Mouse (Mus musculus) liver, embryonic 11.5 days (tissue): ENCODE results near the gene Slc44a5. TPM values are rescaled to one million over a fixed set of nuclear protein-coding genes. Genes with fewer than 3 reads are reported as not detected.

Experiments used
- ATAC-seq: fragments of 200-750 bp; cut with Nextera tagmentation; replicated peaks from 2 replicates; pipeline ENCODE4 v1.8.0; 2017; ENCODE audit warnings: moderate number of reproducible peaks, mild to moderate bottlenecking, moderate TSS enrichment, moderate library complexity; ENCODE audit not compliant: low FRiP score
- DNase-seq: peaks from one replicate; pipeline ENCODE4 v3.0.0-alpha.2; 2017; ENCODE audit warnings: low spot score
- H3K27ac ChIP-seq: fragments of 300-500 bp; sonication (generic); 2 replicates; pipeline ENCODE4 v1.5.1; 2014; ENCODE audit warnings: mild to moderate bottlenecking, low read depth, low read length, control low read depth
- H3K27me3 ChIP-seq: fragments of 300-500 bp; sonication (generic); replicated peaks from 2 replicates; pipeline ENCODE4 v1.6.1; 2014; ENCODE audit warnings: low read length, mixed read lengths; ENCODE audit not compliant: control insufficient read depth, insufficient read depth
- H3K36me3 ChIP-seq: fragments of 300-500 bp; sonication (generic); 2 replicates; pipeline ENCODE4 v1.6.1; 2014; ENCODE audit warnings: mild to moderate bottlenecking, low read length, moderate library complexity, mixed read lengths; ENCODE audit not compliant: control insufficient read depth, insufficient read depth
- H3K4me1 ChIP-seq: fragments of 300-500 bp; sonication (generic); replicated peaks from 2 replicates; pipeline ENCODE4 v1.6.1; 2014; ENCODE audit warnings: low read length, mixed read lengths; ENCODE audit not compliant: control insufficient read depth, insufficient read depth
- H3K4me2 ChIP-seq: fragments of 300-500 bp; sonication (generic); 2 replicates; pipeline ENCODE4 v1.6.1; 2014; ENCODE audit warnings: mild to moderate bottlenecking, control low read depth, moderate library complexity
- H3K4me3 ChIP-seq: fragments of 300-500 bp; sonication (generic); 2 replicates; pipeline ENCODE4 v1.5.1; 2014; ENCODE audit warnings: low read depth, low read length, control low read depth
- H3K9ac ChIP-seq: fragments of 300-500 bp; sonication (generic); 2 replicates; pipeline ENCODE4 v1.6.1; 2014; ENCODE audit warnings: low read depth, low read length, control low read depth
- H3K9me3 ChIP-seq: fragments of 300-500 bp; sonication (generic); 2 replicates; pipeline ENCODE4 v1.6.1; 2016; ENCODE audit warnings: low read length, inconsistent platforms, mixed read lengths; ENCODE audit not compliant: control insufficient read depth
- WGBS: fragments of 180-500 bp; shearing (Covaris S2); extraction: QIAGEN DNeasy Blood & Tissue Kit; methylation state at CpG from one replicate; pipeline ENCODE4 v1.1.7; 2014; 5-methylcytosine and 5-hydroxymethylcytosine counted together
- polyA plus RNA-seq: library from polyadenylated mRNA; unstranded; fragments of >200 nt; fragmentation: Nextera tagmentation; extraction: Ambion mirVana; gene quantifications from 2 replicates; pipeline ENCODE4 v1.2.1, GENCODE M21; 2014

Gene Slc44a5
- polyA plus RNA-seq, 1 experiment from 2014 or later, result 0.93 TPM

- 76% methylated on average over 9 of the region's 9 CpGs for WGBS
Measured at GRCm38 (mm10) chr3:153959731-153960207, 13.5 kb upstream of the Slc44a5 start.

DNA sequence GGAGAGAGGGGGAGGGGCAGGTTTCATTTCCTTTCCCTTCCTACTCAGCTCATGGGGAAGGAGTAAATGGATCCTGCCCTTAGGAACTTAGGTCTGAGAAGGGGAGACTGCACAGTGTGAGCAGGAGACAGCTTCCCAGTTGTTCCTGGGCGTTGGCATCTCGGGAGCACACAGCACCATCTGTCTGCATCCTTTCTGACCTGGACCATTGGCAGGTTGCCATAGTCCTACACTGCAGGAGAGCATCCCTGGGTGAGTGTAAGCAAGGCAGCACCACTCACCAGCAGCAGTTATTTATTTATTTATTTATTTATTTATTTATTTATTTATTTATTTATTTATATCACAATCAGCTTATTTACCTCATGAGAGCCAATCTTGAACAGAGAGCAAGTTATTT, 12.4 kb upstream of the Slc44a5 start:
- H3K4me2 ChIP-seq, result no peak overlapping the region
- no peak overlapping the region for H3K9ac ChIP-seq
- 84% methylated on average over 2 of the region's 2 CpGs for WGBS
- H3K9me3 ChIP-seq, result no peaks in the 10 kb centered on the region
- no peak overlapping the region for H3K4me3 ChIP-seq
- no peak overlapping the region for H3K27ac ChIP-seq
- H3K36me3 ChIP-seq, result no peaks in the 10 kb centered on the region
- DNase-seq (no peak), ATAC-seq (0 out of 2 replicates have a peak, but pooled peaks have one; percentile 18)
- no peaks in the 10 kb centered on the region for H3K4me1 ChIP-seq
- no peaks in the 10 kb centered on the region for H3K27me3 ChIP-seq

More at GRCm38 (mm10) chr3:153959731-153960207, 13.5 kb upstream of the Slc44a5 start:
- Histone ChIP-seq H3K9me3 (no peaks in the 10 kb centered on the region), H3K27me3 (no peaks in the 10 kb centered on the region), H3K9ac (no peak overlapping the region), H3K4me3 (no peak overlapping the region), H3K4me2 (no peak overlapping the region), H3K4me1 (no peaks in the 10 kb centered on the region), H3K36me3 (no peaks in the 10 kb centered on the region), H3K27ac (no peak overlapping the region)
- DNase-seq (no peak), ATAC-seq (no peak)

- 66% methylated on average over 6 of the region's 6 CpGs for WGBS
- H3K4me2 ChIP-seq, result no peak overlapping the region
- no peak for ATAC-seq
Measured at GRCm38 (mm10) chr3:153961632-153962389, 11.4 kb upstream of the Slc44a5 start.

DNA sequence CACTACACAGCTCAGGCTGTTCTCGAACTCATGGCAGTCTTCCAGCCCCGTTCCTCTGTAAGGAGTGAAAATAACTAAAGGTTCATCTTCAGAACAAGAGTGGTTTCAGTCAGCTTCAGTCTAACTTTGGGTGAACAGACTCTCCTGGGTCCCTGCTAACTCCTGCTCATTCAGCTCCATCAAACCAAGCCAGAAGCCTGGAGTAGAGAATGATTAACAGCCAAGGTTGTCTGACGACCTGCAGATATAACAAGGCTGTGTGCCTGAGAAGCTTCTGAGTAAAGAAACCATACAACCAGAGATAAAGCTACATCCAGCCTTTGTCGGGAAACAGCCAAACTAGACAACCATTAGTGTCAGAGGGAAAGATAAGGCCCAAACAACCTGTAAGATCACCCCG, 5.8 kb upstream of the Slc44a5 start:
- Histone ChIP-seq H3K27me3 (peaks cover 5% of the 10 kb centered on the region), H3K4me3 (no peak overlapping the region), H3K4me1 (no peaks in the 10 kb centered on the region), H3K9me3 (no peaks in the 10 kb centered on the region), H3K9ac (no peak overlapping the region), H3K4me2 (no peak overlapping the region), H3K36me3 (no peaks in the 10 kb centered on the region), H3K27ac (no peak overlapping the region)
- DNase-seq (no peak), ATAC-seq (no peak)
- 64% methylated on average over 5 of the region's 5 CpGs for WGBS

More at GRCm38 (mm10) chr3:153961632-153962389, 11.4 kb upstream of the Slc44a5 start:
- Histone ChIP-seq H3K36me3 (no peaks in the 10 kb centered on the region), H3K9ac (no peak overlapping the region), H3K27ac (no peak overlapping the region), H3K4me3 (no peak overlapping the region), H3K4me1 (no peaks in the 10 kb centered on the region), H3K27me3 (no peaks in the 10 kb centered on the region), H3K9me3 (no peaks in the 10 kb centered on the region)
- DNase-seq, result no peak

- no peak overlapping the region for H3K9ac ChIP-seq
- H3K4me2 ChIP-seq, result no peak overlapping the region
- DNase-seq (no peak), ATAC-seq (peak; percentile 49; the same call in 1 of the 2 replicates)
- H3K36me3 ChIP-seq, result no peaks in the 10 kb centered on the region
- no peaks in the 10 kb centered on the region for H3K9me3 ChIP-seq
- H3K27ac ChIP-seq, result no peak overlapping the region
- H3K27me3 ChIP-seq, result peaks cover 16% of the 10 kb centered on the region
- 0 out of 2 replicates have a peak, but pooled peaks cover 3% of the 10 kb centered on the region for H3K4me1 ChIP-seq
- WGBS, result 50% methylated on average over 4 of the region's 4 CpGs
- no peak overlapping the region for H3K4me3 ChIP-seq
Measured at GRCm38 (mm10) chr3:153968549-153968948, 4.7 kb upstream of the Slc44a5 start.

GRCm38 (mm10) chr3:153969451-153969850, 3.8 kb upstream of the Slc44a5 start:
- Histone ChIP-seq H3K4me1 (0 out of 2 replicates have a peak, but pooled peaks cover 3% of the 10 kb centered on the region), H3K9me3 (no peaks in the 10 kb centered on the region), H3K4me2 (no peak overlapping the region), H3K36me3 (no peaks in the 10 kb centered on the region), H3K27me3 (peaks cover 25% of the 10 kb centered on the region), H3K4me3 (no peak overlapping the region), H3K9ac (no peak overlapping the region), H3K27ac (no peak overlapping the region)
- WGBS, result 86% methylated on average over 4 of the region's 4 CpGs
- ATAC-seq, result no peak
- no peak for DNase-seq

- Histone ChIP-seq H3K9ac (0 out of 2 replicates have a peak overlapping the region, but pooled peaks have one; percentile 20), H3K36me3 (no peaks in the 10 kb centered on the region), H3K4me1 (0 out of 2 replicates have a peak, but pooled peaks cover 3% of the 10 kb centered on the region), H3K9me3 (no peaks in the 10 kb centered on the region), H3K27me3 (peaks cover 45% of the 10 kb centered on the region), H3K27ac (no peak overlapping the region), H3K4me3 (peak overlapping the region; percentile 45), H3K4me2 (peak overlapping the region; percentile 70)
- DNase-seq (no peak), ATAC-seq (no peak)
- WGBS, result 12% methylated on average over 21 of the region's 21 CpGs
Measured at GRCm38 (mm10) chr3:153973949-153974760, 919 bp downstream of the Slc44a5 start.

- H3K9ac ChIP-seq, result no peak overlapping the region
- H3K4me1 ChIP-seq, result 0 out of 2 replicates have a peak, but pooled peaks cover 3% of the 10 kb centered on the region
- ATAC-seq, result no peak
- H3K4me3 ChIP-seq, result no peak overlapping the region
- peaks cover 45% of the 10 kb centered on the region for H3K27me3 ChIP-seq
- H3K9me3 ChIP-seq, result no peaks in the 10 kb centered on the region
- DNase-seq, result no peak
- no peaks in the 10 kb centered on the region for H3K36me3 ChIP-seq
- 19% methylated on average over 6 of the region's 6 CpGs for WGBS
- H3K27ac ChIP-seq, result no peak overlapping the region
- no peak overlapping the region for H3K4me2 ChIP-seq
Measured at GRCm38 (mm10) chr3:153975060-153975459, 1.8 kb downstream of the Slc44a5 start.
